In the genomic region with DNA sequence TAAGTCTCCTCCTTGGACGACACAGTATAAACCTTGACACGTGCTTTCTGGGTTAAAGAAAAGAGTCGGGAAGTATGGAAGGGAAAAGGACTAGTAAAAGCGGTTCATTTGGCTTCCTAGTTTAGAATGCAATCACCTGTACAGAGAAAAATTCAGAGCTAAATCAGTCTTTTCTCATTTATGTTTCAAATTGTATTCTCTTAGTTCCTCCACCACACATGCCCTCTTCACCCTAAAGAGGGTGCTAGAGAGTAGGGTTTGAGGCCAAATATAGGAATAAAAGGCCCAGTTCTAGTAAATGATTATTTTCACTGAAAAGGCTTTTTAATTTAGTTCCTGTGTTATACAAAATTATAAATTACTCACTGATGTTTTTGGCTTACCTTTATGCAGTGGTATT, we compare ENCODE assay signal across 15 mouse cellular contexts. TPM values are rescaled to one million over a fixed set of nuclear protein-coding genes. Genes with fewer than 3 reads are reported as not detected.
DNase-seq lines count a peak whose midpoint lies in the region; ATAC-seq and TF ChIP-seq lines count a peak whose summit lies in the region.
"Had no signal": no experiment of that assay in that cellular context is flagged by ENCODE, and none has a peak within 500 bp of the region (broad histone marks: within the 10 kb centered on the region; RNA-seq: fewer than 3 reads in every experiment).

No protein-coding gene starts in this region.

- H3K4me2 ChIP-seq in lung, postnatal 0 days (replicated peaks; ENCODE audit: low read depth, low read length) = no peak overlapping the region
- H3K4me2 ChIP-seq: liver, embryonic 11.5 days; midbrain, embryonic 13.5 days; stomach, embryonic 15.5 days had no signal

- WGBS in lung, postnatal 0 days = 52% methylated on average over 4 of the region's 4 CpGs
- 64% methylated on average over 4 of the region's 4 CpGs for WGBS in hindbrain, embryonic 10.5 days

- peak; percentile 89 for TF ChIP-seq RAD21 in MEL (IDR thresholded peaks at IDR 0.05; ENCODE audit: low read depth, low read length)

- no peak overlapping the region for H3K4me3 ChIP-seq in lung, postnatal 0 days (ENCODE audit: low read depth, low read length)
- no peak overlapping the region for H3K4me3 ChIP-seq in MEL (ENCODE audit: control insufficient read depth in 1 of 2, insufficient read depth in 1 of 2, low read depth in 2 of 2, low read length in 2 of 2)
- H3K4me3 ChIP-seq in hindbrain, embryonic 10.5 days = no peak overlapping the region
- H3K4me3 ChIP-seq: midbrain, embryonic 13.5 days; stomach, embryonic 15.5 days had no signal

- TF ChIP-seq CTCF in lung, postnatal 0 days (IDR thresholded peaks at IDR 0.05) = peak; percentile 47
- TF ChIP-seq CTCF in MEL (IDR thresholded peaks at IDR 0.05 in 2 of 3, conservative IDR thresholded peaks at IDR 0.05 in 1 of 3; ENCODE audit: control insufficient read depth in 1 of 3, insufficient read depth in 1 of 3, low read depth in 2 of 3, low read length in 3 of 3, poor library complexity in 1 of 3, severe bottlenecking in 1 of 3) = peak; percentile 4 to 80 (median 39); a peak in 4 of 6 replicates

- no peaks in the 10 kb centered on the region for H3K9me3 ChIP-seq in lung, postnatal 0 days (ENCODE audit: low read length)
- H3K9me3 ChIP-seq in MEL (replicated peaks; ENCODE audit: insufficient read depth, low read length) = no peaks in the 10 kb centered on the region
- H3K9me3 ChIP-seq in hindbrain, embryonic 10.5 days = no peaks in the 10 kb centered on the region
- H3K9me3 ChIP-seq: G1E; midbrain, embryonic 13.5 days; stomach, embryonic 15.5 days had no signal

- no peak overlapping the region for H3K9ac ChIP-seq in lung, postnatal 0 days (replicated peaks; ENCODE audit: low read depth)
- no peak overlapping the region for H3K9ac ChIP-seq in MEL (ENCODE audit: control insufficient read depth, low read depth, low read length, poor library complexity, severe bottlenecking)
- H3K9ac ChIP-seq: midbrain, embryonic 13.5 days; stomach, embryonic 15.5 days had no signal

- no peak for DNase-seq in frontal cortex, postnatal 25 days (ENCODE audit: low spot score in 2 of 2)
- DNase-seq in lung, postnatal 0 days (ENCODE audit: low spot score) = no peak
- no peak for DNase-seq in lung, postnatal 14 days
- DNase-seq in MEL (ENCODE audit: low read depth, low spot score) = peak; percentile 63
- no peak for DNase-seq in hindbrain, embryonic 10.5 days (ENCODE audit: low spot score)
- no peak for DNase-seq in right cerebral cortex, adult 18-20 months
- DNase-seq: cerebellum, postnatal 36 days had no signal

- TF ChIP-seq POLR2A in MEL (IDR thresholded peaks at IDR 0.05; ENCODE audit: control insufficient read depth in 1 of 2, insufficient read depth in 1 of 2, low read depth in 1 of 2, low read length in 2 of 2, poor library complexity in 1 of 2) = no peak

- H3K79me2 ChIP-seq in MEL (ENCODE audit: control insufficient read depth, insufficient read depth, low read length, poor library complexity) = no peaks in the 10 kb centered on the region

- no peaks in the 10 kb centered on the region for H3K27me3 ChIP-seq in lung, postnatal 0 days (replicated peaks; ENCODE audit: insufficient read depth, low read length)
- H3K27me3 ChIP-seq in MEL (ENCODE audit: control insufficient read depth in 1 of 2, insufficient read depth in 2 of 2, low read length in 2 of 2) = peaks cover 0 to 2% of the 10 kb centered on the region in 2 experiments; a peak in 2 of 4 replicates
- H3K27me3 ChIP-seq in hindbrain, embryonic 10.5 days (ENCODE audit: insufficient read depth, poor library complexity, severe bottlenecking) = no peaks in the 10 kb centered on the region
- H3K27me3 ChIP-seq: midbrain, embryonic 13.5 days; stomach, embryonic 15.5 days had no signal

- ATAC-seq in frontal cortex, adult (ENCODE audit: low TSS enrichment) = peak; percentile 77
- no peak for ATAC-seq in lung, postnatal 0 days
- peak; percentile 83 for ATAC-seq in megakaryocyte-erythroid progenitor cell, adult 5-6 weeks (replicated peaks; ENCODE audit: low FRiP score, low TSS enrichment, poor library complexity, severe bottlenecking)
- ATAC-seq: hindbrain, embryonic 16.5 days; midbrain, embryonic 13.5 days had no signal

- TF ChIP-seq EP300 in lung, postnatal 0 days (IDR thresholded peaks at IDR 0.05) = no peak
- TF ChIP-seq EP300 in MEL (IDR thresholded peaks at IDR 0.05; ENCODE audit: low read depth in 1 of 2, low read length in 2 of 2) = no peak

- no peaks in the 10 kb centered on the region for H3K4me1 ChIP-seq in lung, postnatal 0 days (ENCODE audit: insufficient read depth, low read depth, low read length)
- no peaks in the 10 kb centered on the region for H3K4me1 ChIP-seq in MEL (ENCODE audit: control insufficient read depth in 1 of 2, insufficient read depth in 2 of 2, low read length in 2 of 2)
- H3K4me1 ChIP-seq in hindbrain, embryonic 10.5 days (replicated peaks) = no peaks in the 10 kb centered on the region
- H3K4me1 ChIP-seq: midbrain, embryonic 13.5 days; stomach, embryonic 15.5 days had no signal

- H3K27ac ChIP-seq in lung, postnatal 0 days (ENCODE audit: low read length) = no peak overlapping the region
- no peak overlapping the region for H3K27ac ChIP-seq in MEL (ENCODE audit: control insufficient read depth, low read depth, low read length)
- no peak overlapping the region for H3K27ac ChIP-seq in hindbrain, embryonic 10.5 days
- H3K27ac ChIP-seq: midbrain, embryonic 13.5 days; stomach, embryonic 15.5 days had no signal

- H3K36me3 ChIP-seq in lung, postnatal 0 days (ENCODE audit: insufficient read depth, low read length) = no peaks in the 10 kb centered on the region
- H3K36me3 ChIP-seq in MEL (ENCODE audit: control insufficient read depth in 1 of 2, insufficient read depth in 2 of 2, low read length in 2 of 2) = no peaks in the 10 kb centered on the region
- no peaks in the 10 kb centered on the region for H3K36me3 ChIP-seq in hindbrain, embryonic 10.5 days
- H3K36me3 ChIP-seq: G1E; midbrain, embryonic 13.5 days; stomach, embryonic 15.5 days had no signal

TF ChIP-seq in MEL, 35 proteins besides CTCF, POLR2A, EP300 and RAD21:
- TF ChIP-seq SMC3 (IDR thresholded peaks at IDR 0.05; ENCODE audit: low read depth, low read length) (peak; percentile 82), ZC3H11A (IDR thresholded peaks at IDR 0.05; ENCODE audit: low read depth, low read length) (peak; percentile 70), KAT2A (conservative IDR thresholded peaks at IDR 0.05; ENCODE audit: low read depth, low read length) (no peak)

RNA-seq across cellular contexts. Expression of a gene that starts 3.6 kb away (rescaled TPM):
- polyA plus RNA-seq in lung, postnatal 0 days (2015; fragmentation: Nextera tagmentation; extraction: Ambion mirVana) = 0.08 and 0.29 TPM in 2 replicates
- not detected in 2 replicates for total RNA-seq in MEL (2012; rRNA removed)
- not detected for polyA plus RNA-seq in MEL (2012; ENCODE audit: insufficient read depth in 1 of 2, insufficient read length in 2 of 2, low read depth in 1 of 2, low replicate concordance in 2 of 2, missing spikeins in 1 of 2)
- total RNA-seq in megakaryocyte-erythroid progenitor cell, adult 5-6 weeks (2014; fragmentation: Nextera tagmentation) = 0.30 and 1.1 TPM in 2 replicates
- 0.53 and 5.0 TPM in 2 replicates for total RNA-seq in megakaryocyte-erythroid progenitor cell, adult 5-6 weeks (2017)
- polyA plus RNA-seq in hindbrain, embryonic 10.5 days (2016; fragmentation: Nextera tagmentation; extraction: Ambion mirVana) = not detected in 2 replicates
- total RNA-seq: layer of hippocampus, postnatal 14 days had no signal
- polyA plus RNA-seq: G1E; hindbrain, embryonic 16.5 days; liver, embryonic 11.5 days; midbrain, embryonic 13.5 days; stomach, embryonic 15.5 days had no signal

RNA-seq across cellular contexts. Expression of a gene that starts 10.3 kb away (rescaled TPM):
- polyA plus RNA-seq in lung, postnatal 0 days (2015; fragmentation: Nextera tagmentation; extraction: Ambion mirVana) = 0.93 and 1.4 TPM in 2 replicates
- not detected in 2 replicates for total RNA-seq in MEL (2012; rRNA removed)
- polyA plus RNA-seq in MEL (2012; ENCODE audit: insufficient read depth in 1 of 2, insufficient read length in 2 of 2, low read depth in 1 of 2, low replicate concordance in 2 of 2, missing spikeins in 1 of 2) = not detected
- 2.0 TPM in 1 of 2 replicates, not detected in the other for total RNA-seq in megakaryocyte-erythroid progenitor cell, adult 5-6 weeks (2014; fragmentation: Nextera tagmentation)
- 7.4 and 28.4 TPM in 2 replicates for total RNA-seq in megakaryocyte-erythroid progenitor cell, adult 5-6 weeks (2017)
- polyA plus RNA-seq in hindbrain, embryonic 10.5 days (2016; fragmentation: Nextera tagmentation; extraction: Ambion mirVana) = not detected in 2 replicates
- total RNA-seq: G1E; layer of hippocampus, postnatal 14 days had no signal
- polyA plus RNA-seq: G1E; hindbrain, embryonic 16.5 days; liver, embryonic 11.5 days; midbrain, embryonic 13.5 days had no signal

RNA-seq across cellular contexts. Expression of a gene that starts 42.4 kb away (rescaled TPM):
- polyA plus RNA-seq in lung, postnatal 0 days (2015; fragmentation: Nextera tagmentation; extraction: Ambion mirVana) = 0.57 and 0.71 TPM in 2 replicates
- total RNA-seq in MEL (2012; rRNA removed) = not detected in 2 replicates
- not detected for polyA plus RNA-seq in MEL (2012; ENCODE audit: insufficient read depth in 1 of 2, insufficient read length in 2 of 2, low read depth in 1 of 2, low replicate concordance in 2 of 2, missing spikeins in 1 of 2)
- total RNA-seq in megakaryocyte-erythroid progenitor cell, adult 5-6 weeks (2014; fragmentation: Nextera tagmentation) = 1.2 and 2.4 TPM in 2 replicates
- 1.3 and 18.7 TPM in 2 replicates for total RNA-seq in megakaryocyte-erythroid progenitor cell, adult 5-6 weeks (2017)
- 0.34 and 0.38 TPM in 2 replicates for polyA plus RNA-seq in hindbrain, embryonic 10.5 days (2016; fragmentation: Nextera tagmentation; extraction: Ambion mirVana)
- total RNA-seq: layer of hippocampus, postnatal 14 days had no signal
- polyA plus RNA-seq: G1E; liver, embryonic 11.5 days had no signal

RNA-seq across cellular contexts. Expression of a gene that starts 48.3 kb away (rescaled TPM):
- 78.8 and 82.3 TPM in 2 replicates for polyA plus RNA-seq in lung, postnatal 0 days (2015; fragmentation: Nextera tagmentation; extraction: Ambion mirVana)
- 61.3 and 65.7 TPM in 2 replicates for total RNA-seq in MEL (2012; rRNA removed)
- polyA plus RNA-seq in MEL (2012; ENCODE audit: insufficient read depth in 1 of 2, insufficient read length in 2 of 2, low read depth in 1 of 2, low replicate concordance in 2 of 2, missing spikeins in 1 of 2) = 10 to 100 TPM in 1 of 2 experiments, not detected in 1; 99.5 TPM
- total RNA-seq in megakaryocyte-erythroid progenitor cell, adult 5-6 weeks (2014; fragmentation: Nextera tagmentation) = 43.0 and 58.9 TPM in 2 replicates
- 68.8 and 97.4 TPM in 2 replicates for total RNA-seq in megakaryocyte-erythroid progenitor cell, adult 5-6 weeks (2017)
- 49.1 and 68.0 TPM in 2 replicates for polyA plus RNA-seq in hindbrain, embryonic 10.5 days (2016; fragmentation: Nextera tagmentation; extraction: Ambion mirVana)
